Mouse (Mus musculus): ENCODE results near the gene Plcb3.
"Not testable (repeated sequence)": the region's sequence is repeated elsewhere in the genome, so short reads cannot be mapped to it uniquely, and the experiment has no call there.

Plcb3 gene

DNA sequence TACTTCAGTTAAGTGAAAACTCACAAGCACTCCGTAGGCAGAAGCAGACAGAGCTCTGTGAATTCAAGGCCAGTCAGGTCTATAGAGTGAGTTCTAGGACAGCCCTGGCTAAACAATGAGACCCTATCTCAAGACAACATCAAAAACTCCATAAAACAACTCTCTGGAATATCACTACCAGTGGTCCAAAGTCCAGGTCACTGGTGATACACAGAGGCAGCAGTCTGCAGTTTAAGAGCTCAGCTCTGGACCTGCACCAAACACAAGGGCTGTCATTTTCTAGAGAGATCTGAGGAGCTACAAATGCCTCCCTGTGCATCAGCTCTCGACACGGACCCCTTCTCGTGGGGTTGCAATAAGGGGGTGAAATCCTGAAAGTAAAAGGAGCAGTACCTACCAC, 57.9 kb downstream of the Plcb3 start:
- no peak for DNase-seq

DNA sequence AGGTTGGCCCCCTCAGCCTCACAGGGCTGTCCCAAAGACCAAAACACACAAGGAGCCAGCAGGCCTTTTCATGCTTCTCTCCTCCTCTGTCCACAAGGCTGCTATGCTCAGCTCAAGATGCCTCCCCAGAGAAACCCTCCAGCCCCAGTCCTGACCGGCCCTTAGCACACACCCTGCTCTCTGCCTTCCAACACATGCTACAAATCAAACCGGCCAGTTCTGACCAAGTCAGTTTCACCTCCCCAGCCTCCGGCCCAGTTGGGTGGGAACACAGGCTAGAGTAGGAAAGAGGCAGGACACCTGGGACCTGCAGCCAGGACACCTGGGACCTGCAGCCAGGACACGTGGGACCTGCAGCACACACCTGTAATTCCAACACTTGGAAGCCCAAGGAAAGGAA, 59.8 kb downstream of the Plcb3 start:
- no peak for DNase-seq

DNA sequence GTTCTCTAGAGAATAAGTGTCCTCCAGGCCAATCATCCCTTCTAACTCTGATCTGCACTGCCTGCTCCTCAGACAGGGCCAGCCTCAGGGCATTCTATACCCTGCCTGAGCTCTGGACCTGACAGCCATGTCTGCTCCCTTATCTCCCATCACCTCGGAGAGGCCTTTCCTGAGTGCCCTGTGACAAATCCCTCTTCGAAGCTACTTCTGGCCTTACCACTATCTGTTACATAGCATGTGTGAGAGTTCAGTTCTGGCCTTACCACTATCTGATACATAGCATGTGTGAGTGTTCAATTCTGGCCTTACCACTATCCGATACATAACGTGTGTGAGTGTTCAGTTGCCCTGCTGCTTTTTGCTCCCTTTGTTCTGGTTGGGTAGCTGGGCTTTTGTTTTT, 61.0 kb downstream of the Plcb3 start:
- DNase-seq: no peak

DNA sequence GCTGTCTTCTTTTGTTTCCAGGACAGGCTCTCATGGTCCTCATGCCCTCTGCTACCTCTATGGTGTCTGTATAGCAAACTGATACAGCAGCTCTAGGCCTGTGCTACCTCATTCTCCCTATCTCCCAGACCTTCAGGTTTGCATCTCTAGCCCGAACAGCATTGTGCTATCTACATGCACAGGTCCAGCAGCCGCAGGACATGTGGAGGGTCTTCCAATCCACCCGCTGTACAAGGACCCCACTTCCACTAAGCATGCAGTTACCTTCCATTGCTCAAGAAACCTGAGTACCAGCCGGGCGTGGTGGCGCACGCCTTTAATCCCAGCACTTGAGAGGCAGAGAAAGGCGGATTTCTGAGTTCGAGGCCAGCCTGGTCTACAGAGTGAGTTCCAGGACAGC, 61.7 kb downstream of the Plcb3 start:
- DNase-seq: no peak

DNA sequence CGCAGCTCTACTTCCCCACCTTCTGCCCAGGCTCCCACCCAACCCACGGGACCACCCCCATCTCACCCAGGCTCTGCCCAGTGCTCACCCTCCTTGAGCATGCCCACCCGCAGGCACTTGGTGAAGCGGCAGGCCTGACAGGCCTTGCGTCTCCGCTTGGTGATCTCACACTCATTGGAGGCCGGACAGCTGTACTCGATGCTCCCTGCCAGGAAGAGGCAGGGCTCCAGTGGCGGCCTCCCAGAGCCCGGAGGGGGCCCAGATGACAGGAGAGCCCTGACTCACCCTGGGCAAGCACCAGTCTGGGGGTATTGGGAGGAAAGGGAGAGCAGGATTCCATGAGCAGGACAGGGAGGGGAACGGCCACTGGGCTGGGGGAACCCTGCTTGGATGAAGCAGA, 62.3 kb downstream of the Plcb3 start:
- no peak for DNase-seq

DNA sequence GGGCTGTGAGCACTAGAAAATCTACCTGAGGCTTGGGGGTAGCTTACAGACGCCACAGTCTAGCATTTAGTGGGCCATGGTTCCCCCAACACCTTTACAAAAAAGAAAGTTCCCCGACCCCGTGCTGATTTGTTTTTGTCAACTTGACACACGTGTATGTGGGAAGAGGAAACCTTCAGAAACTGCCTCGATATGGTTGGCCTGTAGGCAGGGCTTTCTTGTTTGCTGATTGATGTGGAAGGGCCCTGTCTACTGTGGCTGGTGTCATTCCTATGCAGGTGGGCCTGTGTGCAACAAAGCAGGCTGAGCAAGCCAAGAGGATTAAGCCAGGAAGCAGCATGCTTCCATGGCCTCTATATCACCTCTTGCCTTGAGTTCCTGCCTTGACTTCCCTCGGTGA, 63.2 kb downstream of the Plcb3 start:
- DNase-seq: no peak

DNA sequence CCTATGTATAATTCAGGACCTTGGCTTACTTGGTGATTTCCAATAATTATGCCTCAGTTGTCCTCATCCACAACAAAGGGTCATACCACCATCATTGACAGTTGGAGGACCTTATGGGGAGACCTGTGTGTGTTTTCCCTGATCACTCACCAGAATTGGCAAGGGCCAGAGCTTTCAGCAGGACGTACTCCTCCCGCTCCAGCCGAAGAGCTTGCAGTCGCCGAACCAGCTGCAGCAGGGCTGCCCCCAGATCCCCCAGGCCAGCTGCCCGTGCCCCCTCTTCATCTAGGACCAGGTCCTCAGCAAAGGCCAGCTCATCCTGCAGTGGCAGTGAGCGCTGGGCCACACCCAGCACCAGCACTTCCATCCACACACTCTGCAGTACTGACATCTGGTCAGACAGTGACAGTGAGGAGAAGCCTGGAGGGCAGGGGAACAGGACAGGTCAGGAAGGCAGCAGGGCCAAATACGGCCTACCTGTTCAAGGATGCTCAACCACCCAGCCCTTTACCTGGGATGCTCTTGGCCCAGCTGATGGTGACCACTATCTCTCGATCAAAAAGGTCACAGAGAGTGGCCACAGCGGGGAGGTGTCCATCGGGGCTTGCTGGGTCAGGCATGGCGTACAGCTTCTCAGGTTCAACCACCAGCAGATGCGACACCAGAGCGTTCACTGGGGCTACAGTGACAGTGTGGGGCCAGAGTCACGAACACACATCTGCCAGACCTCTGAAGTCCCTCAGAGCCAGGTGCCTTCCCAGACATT, 63.9 kb downstream of the Plcb3 start:
- DNase-seq: no peak

DNA sequence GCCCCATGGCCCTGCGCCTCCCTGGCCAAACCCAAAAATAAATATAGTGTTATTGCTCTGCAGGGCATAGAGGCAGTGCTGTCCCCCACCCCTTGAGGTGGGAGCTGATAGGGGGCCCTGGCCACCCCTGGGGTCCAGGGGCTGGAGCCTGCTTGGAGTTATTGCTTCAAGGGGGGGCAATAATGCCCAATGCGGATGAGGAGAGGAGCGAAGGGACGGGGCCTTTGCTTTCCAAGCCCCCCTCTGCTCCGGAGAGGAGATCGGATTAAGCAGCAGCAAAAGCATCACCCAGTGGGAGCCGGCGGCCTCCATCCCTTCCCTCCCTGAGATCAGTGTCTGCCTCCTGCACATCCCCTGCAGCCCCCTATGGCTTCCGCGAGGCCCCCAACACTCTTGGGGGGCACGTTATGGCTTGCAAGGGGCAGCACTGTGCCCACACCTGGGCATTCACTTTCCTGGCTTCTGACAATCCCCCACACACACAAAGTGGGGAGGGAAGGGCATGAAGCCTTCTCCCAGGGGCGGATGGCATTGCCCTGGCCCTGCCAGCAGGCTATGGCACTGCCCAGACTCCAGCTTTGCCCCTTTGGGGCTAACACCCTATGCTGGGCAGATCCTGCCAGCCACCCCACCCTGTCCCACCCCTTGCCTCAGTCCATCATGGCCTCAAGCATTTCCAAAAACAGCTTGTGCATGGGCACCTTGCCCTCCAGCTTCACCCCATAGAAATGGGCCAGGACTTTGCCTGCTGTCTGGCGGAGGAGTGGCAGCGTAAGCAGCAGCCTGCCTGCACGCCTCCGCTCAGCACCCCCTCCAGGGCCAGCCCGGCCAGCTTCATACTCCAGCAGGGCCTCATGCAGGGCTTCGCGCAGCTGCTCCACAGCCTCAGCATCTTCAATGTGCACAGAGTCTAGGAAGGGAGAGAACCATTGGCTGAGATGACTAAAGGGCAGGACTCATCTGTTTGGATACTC, 64.9 kb downstream of the Plcb3 start:
- DNase-seq: no peak

DNA sequence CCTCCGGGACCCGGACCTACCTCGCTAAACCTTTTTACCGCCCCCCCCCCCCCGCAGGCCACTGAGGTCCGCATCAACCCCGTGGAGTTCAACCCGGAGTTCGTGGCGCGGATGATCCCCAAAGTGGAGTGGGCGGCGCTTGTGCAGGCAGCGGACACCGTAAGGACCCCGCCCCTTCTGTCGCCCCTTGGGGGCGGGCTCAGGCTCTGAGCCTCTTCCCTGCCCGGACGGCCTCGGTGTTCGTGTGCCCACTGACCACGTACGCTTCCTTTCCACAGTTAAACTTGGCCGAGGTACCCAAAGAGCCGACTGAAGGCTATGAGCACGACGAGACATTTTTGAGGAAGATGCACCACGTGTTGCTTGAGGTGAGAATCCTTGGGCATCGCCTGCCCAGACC, 66.0 kb downstream of the Plcb3 start:
- not testable (repeated sequence) for DNase-seq

DNA sequence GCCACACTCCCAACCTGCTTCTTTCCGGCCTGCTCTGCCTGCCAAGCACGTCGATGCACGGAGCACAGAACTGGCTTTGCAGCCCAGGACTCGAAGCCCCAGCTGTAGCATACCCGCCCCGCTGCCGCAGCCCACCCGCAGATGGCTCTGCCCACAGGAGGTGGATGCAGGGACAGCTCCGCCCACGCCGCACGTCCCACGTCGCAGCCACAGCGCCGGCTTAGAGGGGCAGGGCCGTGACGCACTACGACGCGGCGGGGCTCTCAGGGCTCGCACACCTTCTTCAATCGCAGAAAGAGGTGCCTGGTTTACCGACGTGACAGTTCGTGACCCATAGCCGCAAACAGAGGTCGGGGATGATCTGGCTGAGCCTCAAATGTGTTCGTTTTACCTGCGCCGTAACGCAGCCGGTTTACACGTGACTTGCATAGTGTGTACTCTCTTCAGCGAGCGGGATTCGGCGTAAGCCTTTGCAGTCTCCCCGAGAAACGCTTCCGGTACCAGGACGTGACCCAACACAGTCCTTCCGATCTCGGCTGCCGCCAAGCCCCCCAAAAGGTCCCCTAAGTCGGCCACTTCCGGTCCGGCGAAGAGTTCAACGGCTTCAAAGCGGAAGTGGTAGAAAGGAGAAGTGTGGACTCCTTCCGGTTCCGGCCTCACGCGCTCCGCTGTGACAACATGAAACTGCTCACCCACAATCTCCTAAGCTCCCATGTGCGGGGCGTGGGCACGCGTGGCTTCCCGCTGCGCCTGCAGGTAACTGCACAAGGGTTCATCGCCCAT, 66.6 kb downstream of the Plcb3 start, which contains the start of the genes Trmt112 and Prdx5:
TSS of gene Trmt112 (plus strand) at position 192 of the 783 bp plus-strand sequence.
TSS of gene Prdx5 (minus strand) at position 600 of the 783 bp plus-strand sequence.
- peak; percentile 91 to 92 for DNase-seq

DNA sequence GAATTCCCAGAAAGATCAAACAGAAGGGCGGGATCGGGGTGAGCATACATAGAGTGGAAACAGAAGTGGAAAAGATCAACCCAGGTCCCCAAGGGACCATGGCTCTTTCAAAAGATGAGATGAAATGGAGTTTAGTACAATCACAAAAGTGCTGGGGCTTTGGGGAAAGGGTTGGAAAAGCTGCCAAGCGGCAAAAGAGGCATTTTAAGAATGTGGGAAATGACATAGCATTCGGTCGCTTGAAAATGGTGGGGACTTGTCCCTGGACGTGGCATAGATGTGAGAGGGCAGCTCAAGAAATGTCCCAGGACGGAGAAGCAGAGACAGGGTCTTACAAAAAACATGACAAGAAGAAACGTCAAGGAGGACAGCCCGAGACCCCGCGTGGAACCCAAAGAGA, 67.2 kb downstream of the Plcb3 start:
- no peak for DNase-seq

DNA sequence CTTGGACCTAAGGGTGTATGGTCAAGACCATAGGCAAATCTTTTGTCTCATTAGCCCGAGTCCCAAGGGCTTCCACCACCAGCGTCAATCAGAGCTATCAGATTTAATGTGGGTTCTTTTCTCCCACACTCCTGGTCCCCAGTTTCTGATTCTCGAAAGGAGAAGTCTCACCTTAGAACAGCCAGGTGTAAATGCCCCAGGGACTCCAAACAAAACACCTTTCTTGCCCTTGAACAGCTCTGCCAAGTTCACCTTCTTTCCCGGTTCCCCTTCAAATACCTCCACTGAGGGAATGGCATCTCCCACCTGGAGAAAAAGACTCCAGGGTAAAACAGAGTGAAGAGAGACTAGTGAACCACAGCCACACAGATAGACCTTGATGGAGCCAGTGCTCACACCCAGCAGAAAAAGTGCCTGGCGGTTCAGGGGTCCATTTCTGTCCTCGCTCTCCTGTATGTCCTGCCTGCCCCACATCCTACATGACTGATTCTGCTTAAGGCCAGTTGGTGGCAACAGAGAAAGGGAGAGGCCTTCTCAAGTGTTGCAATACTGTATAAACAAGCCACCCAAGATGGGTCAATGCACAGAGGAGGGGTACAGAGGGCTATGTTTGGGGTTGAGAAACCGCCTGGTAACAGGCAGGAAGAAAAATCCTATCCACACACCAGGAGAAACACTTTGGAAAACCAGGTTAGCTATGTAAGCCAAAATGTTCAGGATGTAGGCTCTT, 68.3 kb downstream of the Plcb3 start:
- no peak for DNase-seq

DNA sequence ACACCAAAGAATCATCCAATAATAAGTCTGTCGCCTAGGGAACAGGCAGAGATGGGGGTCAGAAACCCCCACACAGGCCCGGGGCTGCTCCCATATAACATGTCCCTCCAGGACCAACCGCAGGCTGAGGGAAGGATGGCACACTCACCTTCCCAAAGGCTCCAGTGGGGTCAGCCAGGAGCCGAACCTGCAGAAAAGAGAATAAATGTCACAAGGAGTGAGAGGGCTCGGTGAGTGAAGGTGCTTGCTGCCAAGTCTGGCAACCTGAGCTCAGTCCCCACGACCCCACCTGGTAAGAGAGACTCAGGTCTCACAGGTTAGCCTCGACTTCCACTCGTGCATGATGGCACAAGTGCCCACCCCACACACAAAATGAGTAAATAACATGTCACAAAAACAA, 69.2 kb downstream of the Plcb3 start:
- no peak for DNase-seq

DNA sequence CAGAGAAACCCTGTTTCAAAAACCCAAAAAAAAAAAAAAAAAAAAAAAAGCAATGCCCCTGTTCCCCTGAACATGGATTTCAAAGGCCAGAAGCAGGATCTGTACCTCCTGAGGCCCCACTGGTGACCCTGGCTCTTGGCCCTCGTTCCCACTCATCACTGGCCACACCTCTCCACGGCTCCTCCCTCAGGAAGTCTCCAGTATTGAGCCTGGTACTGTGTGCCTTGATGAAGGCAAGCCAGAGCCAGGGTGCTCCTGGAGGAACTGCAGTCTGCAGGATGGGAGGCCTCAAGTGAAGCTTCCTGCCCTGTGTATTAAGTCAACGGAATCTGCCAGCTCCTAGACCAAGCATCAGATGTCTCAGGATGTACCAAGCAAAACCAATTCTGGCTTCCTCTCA, 70.1 kb downstream of the Plcb3 start:
- no peak for DNase-seq

DNA sequence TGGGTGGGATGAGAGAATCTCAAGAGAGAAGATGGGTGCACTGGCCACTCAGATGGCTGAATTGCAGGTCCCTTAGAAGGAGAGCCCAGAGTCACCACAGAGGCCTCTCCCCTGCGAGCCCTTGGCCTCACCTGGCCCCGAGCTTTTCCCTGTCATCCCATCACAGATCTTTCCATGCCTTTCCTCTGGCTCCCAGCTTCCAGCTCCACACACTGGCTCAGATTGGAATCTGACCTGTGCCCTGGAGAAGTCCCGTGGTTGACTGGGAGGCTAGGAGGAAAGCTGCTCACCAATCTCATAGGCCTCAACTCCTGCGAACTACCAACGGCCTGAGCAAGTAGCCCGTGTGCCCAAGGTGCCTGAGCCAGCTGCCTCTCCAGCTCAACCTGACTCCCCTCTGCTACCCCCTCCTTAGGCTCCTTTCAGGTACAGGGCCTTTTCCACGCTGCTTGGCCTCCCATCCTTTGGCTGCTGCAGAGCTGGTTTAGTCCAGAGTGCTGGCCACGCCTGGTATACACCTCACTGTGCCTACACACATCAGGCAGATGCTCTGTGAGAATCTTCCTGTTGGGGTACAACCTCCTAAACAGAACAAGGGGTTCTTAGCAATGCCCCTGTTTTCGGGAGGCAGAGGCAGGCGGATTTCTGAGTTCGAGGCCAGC, 70.6 kb downstream of the Plcb3 start:
- DNase-seq: no peak

DNA sequence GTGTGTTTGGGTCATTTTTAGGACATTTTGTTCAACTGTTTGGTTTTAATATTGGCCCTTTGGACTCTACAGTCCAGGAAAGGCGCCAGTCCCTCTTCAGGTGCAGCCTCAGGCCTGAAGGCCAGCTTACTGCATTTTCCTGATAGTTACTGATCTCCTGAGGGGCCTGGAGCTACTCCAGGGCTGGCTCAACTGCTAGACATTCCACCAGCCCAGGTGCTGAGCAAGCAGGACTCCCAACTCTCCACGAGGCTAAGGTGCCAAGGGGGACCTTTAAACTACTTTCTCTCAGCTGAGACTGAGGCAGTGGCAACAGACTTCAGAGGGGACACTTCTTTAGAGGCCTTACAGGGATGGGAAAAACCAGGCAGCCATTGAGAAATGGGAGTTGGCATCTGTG, 71.4 kb downstream of the Plcb3 start:
- no peak for DNase-seq

DNA sequence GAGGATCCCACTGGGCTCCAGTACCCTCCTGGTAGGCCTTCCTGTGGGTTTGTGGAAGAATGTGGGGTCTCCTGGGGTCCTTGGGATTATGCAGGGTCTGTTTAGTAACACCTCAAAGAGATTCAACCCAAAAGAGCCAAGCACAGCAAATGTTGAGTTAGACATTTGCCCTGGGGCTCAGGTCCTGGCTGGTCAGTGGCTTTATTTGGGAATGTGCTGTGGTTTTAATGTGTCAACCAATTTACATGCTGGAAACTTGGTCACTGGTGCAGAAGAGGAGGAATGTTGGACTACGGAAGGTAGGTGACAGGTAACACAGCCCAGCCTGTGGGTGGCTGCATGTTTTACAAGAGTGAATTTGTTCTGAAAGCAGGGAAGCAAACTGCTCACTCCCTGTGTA, 73.2 kb downstream of the Plcb3 start:
- no peak for DNase-seq

Data from B cell, adult 2 months (primary cell).